Mouse (Mus musculus) forebrain, embryonic 11.5 days (tissue): ENCODE data around the gene Sf3b1. TPM values are rescaled to one million over a fixed set of nuclear protein-coding genes. Genes with fewer than 3 reads are reported as not detected.
A peak's percentile ranks its signal among the peaks of the same experiment; 100 is the strongest.

ENCODE experiments used
- ATAC-seq: fragments of 200-750 bp; cut with Nextera tagmentation; replicated peaks from 2 replicates; pipeline ENCODE4 v1.8.0; 2017; ENCODE audit warnings: moderate TSS enrichment; ENCODE audit not compliant: low FRiP score
- DNase-seq: peaks from one replicate; pipeline ENCODE4 v3.0.0-alpha.2; 2017; ENCODE audit warnings: low spot score
- H3K27ac ChIP-seq: fragments of 300-500 bp; sonication (generic); 2 replicates; pipeline ENCODE4 v1.5.1; 2014; ENCODE audit warnings: low read depth, low read length
- H3K27me3 ChIP-seq: fragments of 300-500 bp; sonication (generic); 2 replicates; pipeline ENCODE4 v1.6.1; 2014; ENCODE audit warnings: mild to moderate bottlenecking, low read length, mixed read lengths; ENCODE audit not compliant: control insufficient read depth, insufficient read depth
- H3K36me3 ChIP-seq: fragments of 300-500 bp; sonication (generic); 2 replicates; pipeline ENCODE4 v1.6.1; 2014; ENCODE audit warnings: mild to moderate bottlenecking, low read length, moderate library complexity, mixed read lengths; ENCODE audit not compliant: control insufficient read depth, insufficient read depth
- H3K4me1 ChIP-seq: fragments of 300-500 bp; sonication (generic); replicated peaks from 2 replicates; pipeline ENCODE4 v1.6.1; 2014; ENCODE audit warnings: low read length, mixed read lengths; ENCODE audit not compliant: control insufficient read depth, insufficient read depth
- H3K4me2 ChIP-seq: fragments of 300-500 bp; sonication (generic); 2 replicates; pipeline ENCODE4 v1.6.1; 2014; ENCODE audit warnings: low read depth, mild to moderate bottlenecking, low read length, moderate library complexity, mixed read lengths; ENCODE audit not compliant: severe bottlenecking
- H3K4me3 ChIP-seq: fragments of 300-500 bp; sonication (generic); 2 replicates; pipeline ENCODE4 v1.5.1; 2014; ENCODE audit warnings: low read depth, low read length
- H3K9ac ChIP-seq: fragments of 300-500 bp; sonication (generic); 2 replicates; pipeline ENCODE4 v1.6.1; 2014; ENCODE audit warnings: low read length
- H3K9me3 ChIP-seq: fragments of 300-500 bp; sonication (generic); 2 replicates; pipeline ENCODE4 v1.6.1; 2016; ENCODE audit warnings: low read length, mixed read lengths; ENCODE audit not compliant: control insufficient read depth
- WGBS: fragments of 180-500 bp; shearing (Covaris S2); extraction: QIAGEN DNeasy Blood & Tissue Kit; methylation state at CpG from one replicate; pipeline ENCODE4 v1.1.7; 2014; 5-methylcytosine and 5-hydroxymethylcytosine counted together
- polyA plus RNA-seq: library from polyadenylated mRNA; unstranded; fragments of >200 nt; fragmentation: Nextera tagmentation; extraction: Ambion mirVana; gene quantifications from 2 replicates; pipeline ENCODE4 v1.2.1, GENCODE M21; 2014

Sf3b1 gene
- polyA plus RNA-seq, 1 experiment from 2014 or later = 360 TPM

- Histone ChIP-seq H3K4me3 (no peak overlapping the region), H3K9ac (no peak overlapping the region), H3K4me2 (no peak overlapping the region), H3K27me3 (no peaks in the 10 kb centered on the region), H3K27ac (no peak overlapping the region), H3K4me1 (peaks cover 10% of the 10 kb centered on the region), H3K36me3 (no peaks in the 10 kb centered on the region), H3K9me3 (no peaks in the 10 kb centered on the region)
- 87% methylated on average over 5 of the region's 5 CpGs for WGBS
- ATAC-seq (no peak), DNase-seq (no peak)
Observed at GRCm38 (mm10) chr1:55055322-55056115, 28.2 kb upstream of the Sf3b1 start.

GRCm38 (mm10) chr1:55053596-55053995, 26.3 kb upstream of the Sf3b1 start:
- no peak for ATAC-seq
- DNase-seq = no peak
- Histone ChIP-seq H3K4me1 (peaks cover 10% of the 10 kb centered on the region), H3K27me3 (no peaks in the 10 kb centered on the region), H3K36me3 (no peaks in the 10 kb centered on the region), H3K4me2 (peak overlapping the region; percentile 67), H3K27ac (no peak overlapping the region), H3K9ac (peak overlapping the region; percentile 74), H3K9me3 (no peaks in the 10 kb centered on the region), H3K4me3 (peak overlapping the region; percentile 89)
- WGBS = 71% methylated on average over 4 of the region's 4 CpGs

- 0 out of 2 replicates have a peak, but pooled peaks have one; percentile 58 for ATAC-seq
Observed at GRCm38 (mm10) chr1:55053005-55053404, 25.7 kb upstream of the Sf3b1 start.

GRCm38 (mm10) chr1:55052355-55052953, 25.2 kb upstream of the Sf3b1 start, which contains the start of gene Coq10b:
Coq10b (plus strand) TSS chr1:55052770.
- H3K4me3 ChIP-seq = peak within 1 kb of the TSS; percentile 89
- peaks cover 10% of the 10 kb centered on the region for H3K4me1 ChIP-seq
- H3K27me3 ChIP-seq = no peaks in the 10 kb centered on the region
- peak within 1 kb of the TSS; percentile 62 for H3K27ac ChIP-seq
- H3K9me3 ChIP-seq = no peaks in the 10 kb centered on the region
- no peaks in the 10 kb centered on the region for H3K36me3 ChIP-seq
- H3K4me2 ChIP-seq = peak within 1 kb of the TSS; percentile 92
- WGBS = under 1% methylated on average over 45 of the region's 46 CpGs
- peak within 1 kb of the TSS; percentile 74 for H3K9ac ChIP-seq
- ATAC-seq (peak; percentile 100), DNase-seq (peak; percentile 99)

More at GRCm38 (mm10) chr1:55053005-55053404, 25.7 kb upstream of the Sf3b1 start:
- Histone ChIP-seq H3K27ac (peak overlapping the region; percentile 62), H3K4me2 (peak overlapping the region; percentile 67), H3K4me1 (peaks cover 10% of the 10 kb centered on the region), H3K27me3 (no peaks in the 10 kb centered on the region), H3K9me3 (no peaks in the 10 kb centered on the region), H3K9ac (peak overlapping the region; percentile 74), H3K4me3 (peak overlapping the region; percentile 89), H3K36me3 (no peaks in the 10 kb centered on the region)
- no peak for DNase-seq
- WGBS = under 1% methylated on average over 42 of the region's 42 CpGs

- ATAC-seq (no peak), DNase-seq (no peak)
- Histone ChIP-seq H3K9ac (no peak overlapping the region), H3K27ac (no peak overlapping the region), H3K4me1 (peaks cover 10% of the 10 kb centered on the region), H3K36me3 (no peaks in the 10 kb centered on the region), H3K4me2 (peak overlapping the region; percentile 92; the same call in 1 of the 2 replicates), H3K4me3 (no peak overlapping the region), H3K27me3 (no peaks in the 10 kb centered on the region), H3K9me3 (no peaks in the 10 kb centered on the region)
- WGBS = 83% methylated on average over 3 of the region's 3 CpGs
Observed at GRCm38 (mm10) chr1:55051671-55052070, 24.4 kb upstream of the Sf3b1 start.

- no peak overlapping the region for H3K4me3 ChIP-seq
- no peak overlapping the region for H3K4me2 ChIP-seq
- H3K27me3 ChIP-seq = no peaks in the 10 kb centered on the region
- DNase-seq (no peak), ATAC-seq (no peak)
- H3K4me1 ChIP-seq = peaks cover 8% of the 10 kb centered on the region
- no peaks in the 10 kb centered on the region for H3K36me3 ChIP-seq
- 71% methylated on average over 4 of the region's 4 CpGs for WGBS
- no peak overlapping the region for H3K27ac ChIP-seq
- no peaks in the 10 kb centered on the region for H3K9me3 ChIP-seq
- H3K9ac ChIP-seq = no peak overlapping the region
Observed at GRCm38 (mm10) chr1:55048841-55049587, 21.7 kb upstream of the Sf3b1 start.

- ATAC-seq = no peak
Observed at GRCm38 (mm10) chr1:55043164-55043563, 15.9 kb upstream of the Sf3b1 start.

GRCm38 (mm10) chr1:55042246-55042645, 15.0 kb upstream of the Sf3b1 start:
- Histone ChIP-seq H3K4me1 (no peaks in the 10 kb centered on the region), H3K4me3 (no peak overlapping the region), H3K27me3 (no peaks in the 10 kb centered on the region), H3K9me3 (no peaks in the 10 kb centered on the region; the same call in 1 of the 2 replicates), H3K4me2 (no peak overlapping the region), H3K27ac (no peak overlapping the region), H3K36me3 (no peaks in the 10 kb centered on the region), H3K9ac (no peak overlapping the region)
- WGBS = 78% methylated on average over 1 of the region's 1 CpGs
- DNase-seq (no peak), ATAC-seq (no peak)

More at GRCm38 (mm10) chr1:55043164-55043563, 15.9 kb upstream of the Sf3b1 start:
- no peak for DNase-seq
- 81% methylated on average over 3 of the region's 3 CpGs for WGBS
- Histone ChIP-seq H3K4me2 (no peak overlapping the region), H3K4me1 (no peaks in the 10 kb centered on the region), H3K9me3 (no peaks in the 10 kb centered on the region; the same call in 1 of the 2 replicates), H3K36me3 (no peaks in the 10 kb centered on the region), H3K4me3 (no peak overlapping the region), H3K27me3 (no peaks in the 10 kb centered on the region), H3K27ac (no peak overlapping the region), H3K9ac (no peak overlapping the region)
